Mouse (Mus musculus) G1E (cell line): Measurements from ENCODE around the gene Fmo5. TPM values are rescaled to one million over a fixed set of nuclear protein-coding genes. Genes with fewer than 3 reads are reported as not detected.

Experiments used
- ATAC-seq: 2 replicates; pipeline ENCODE4 v1.8.0; 2016; ENCODE audit warnings: mild to moderate bottlenecking; ENCODE audit not compliant: insufficient number of reproducible peaks, poor library complexity, low FRiP score, severe bottlenecking; ENCODE audit errors: extremely low read depth
- DNase-seq: peaks from one replicate; pipeline ENCODE4 v3.0.0; 2012; ENCODE audit warnings: low spot score
- H3K27me3 ChIP-seq: 2 replicates; pipeline ENCODE4 v1.6.1; 2012; ENCODE audit warnings: mild to moderate bottlenecking, low read length, inconsistent platforms; ENCODE audit not compliant: insufficient read depth
- H3K36me3 ChIP-seq: replicated peaks from 2 replicates; pipeline ENCODE3; 2012; ENCODE audit warnings: mild to moderate bottlenecking, inconsistent platforms
- H3K4me1 ChIP-seq: 2 replicates; pipeline ENCODE4 v1.6.1; 2012; ENCODE audit warnings: low read depth, low read length, inconsistent platforms, mixed read lengths; ENCODE audit not compliant: insufficient read depth
- H3K4me3 ChIP-seq: 2 replicates; pipeline ENCODE4 v1.5.1; 2012; ENCODE audit warnings: low read depth, mild to moderate bottlenecking, inconsistent platforms, low read length, moderate library complexity, mixed read lengths
- H3K9me3 ChIP-seq: replicated peaks from 2 replicates; pipeline ENCODE4 v1.6.1; 2012; ENCODE audit warnings: inconsistent platforms
- CTCF ChIP-seq: IDR thresholded peaks from 2 replicates; pipeline ENCODE4 v1.5.1; 2012; ENCODE audit warnings: low read depth, low read length, inconsistent platforms, mixed read lengths
- GATA1 ChIP-seq: IDR thresholded peaks from 2 replicates; pipeline ENCODE4 v1.6.1; 2012; ENCODE audit warnings: borderline replicate concordance, low read length, inconsistent platforms, mixed read lengths
- GATA2 ChIP-seq: IDR thresholded peaks from 2 replicates; pipeline ENCODE4 v1.6.1; 2012; ENCODE audit warnings: low read depth, low read length, inconsistent platforms, borderline replicate concordance
- POLR2AphosphoS5 ChIP-seq: IDR thresholded peaks from 2 replicates; pipeline ENCODE4 v1.6.1; 2012; ENCODE audit warnings: low read depth, low read length, inconsistent platforms; ENCODE audit not compliant: insufficient replicate concordance
- TAL1 ChIP-seq: conservative IDR thresholded peaks from 2 replicates; pipeline ENCODE4 v1.6.1; 2012; ENCODE audit warnings: low read depth, low read length, inconsistent platforms, mixed read lengths
- polyA plus RNA-seq: library from polyadenylated mRNA; stranded (reverse); fragments of >175 nt; gene quantifications from 2 replicates; pipeline ENCODE4 v1.2.3, GENCODE M21; 2012
- total RNA-seq, 2 experiments: library from RNA; stranded (forward) in 1 of 2; stranded (reverse) in 1 of 2; fragments of 200-1000 nt in 1 of 2; fragments of >200 nt in 1 of 2; fragmentation: Nextera tagmentation in 1 of 2; gene quantifications; 2 replicates each; pipeline ENCODE4 v1.2.3; 2014 to 2017

Gene Fmo5
- total and polyA plus RNA-seq, 3 experiments, result 0.25 to 7.4 (median 1.5) TPM

GRCm38 (mm10) chr3:97696866-97697265 is 68.3 kb downstream of the Fmo5 start:
- ATAC-seq (no peak), DNase-seq (no peak)
- no peaks in the 10 kb centered on the region for H3K9me3 ChIP-seq
- no peaks in the 10 kb centered on the region for H3K36me3 ChIP-seq
- no peak overlapping the region for H3K4me3 ChIP-seq
- H3K4me1 ChIP-seq, result no peaks in the 10 kb centered on the region
- H3K27me3 ChIP-seq, result peaks cover 5% of the 10 kb centered on the region; the same call in 1 of the 2 replicates
- TF ChIP-seq CTCF (no peak), GATA1 (no peak), POLR2AphosphoS5 (no peak), TAL1 (no peak)

DNA sequence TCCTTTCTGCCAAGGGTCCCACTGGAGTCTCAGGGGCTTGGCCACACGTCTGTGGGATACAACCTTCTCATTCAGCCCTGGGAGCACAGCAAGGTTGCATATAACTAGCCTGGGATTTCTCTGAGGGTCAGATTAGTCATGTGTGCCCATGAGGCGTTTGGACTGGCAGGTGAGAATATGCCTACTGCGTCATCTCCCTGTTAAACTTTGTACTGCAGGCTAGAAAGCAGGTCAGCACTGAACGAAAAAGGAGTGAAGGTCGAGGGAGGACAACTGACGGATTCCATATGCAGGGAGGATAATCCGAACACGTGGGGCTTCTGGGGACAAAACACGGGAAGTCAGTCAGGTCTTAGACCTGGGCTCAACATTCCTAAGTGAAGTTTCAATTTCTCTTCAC is 68.7 kb downstream of the Fmo5 start:
- peaks cover 5% of the 10 kb centered on the region; the same call in 1 of the 2 replicates for H3K27me3 ChIP-seq
- H3K4me3 ChIP-seq, result no peak overlapping the region
- no peaks in the 10 kb centered on the region for H3K9me3 ChIP-seq
- TF ChIP-seq POLR2AphosphoS5 (no peak), TAL1 (no peak), GATA2 (no peak), GATA1 (no peak), CTCF (no peak)
- ATAC-seq (no peak), DNase-seq (no peak)
- H3K4me1 ChIP-seq, result no peaks in the 10 kb centered on the region
- H3K36me3 ChIP-seq, result no peaks in the 10 kb centered on the region

DNA sequence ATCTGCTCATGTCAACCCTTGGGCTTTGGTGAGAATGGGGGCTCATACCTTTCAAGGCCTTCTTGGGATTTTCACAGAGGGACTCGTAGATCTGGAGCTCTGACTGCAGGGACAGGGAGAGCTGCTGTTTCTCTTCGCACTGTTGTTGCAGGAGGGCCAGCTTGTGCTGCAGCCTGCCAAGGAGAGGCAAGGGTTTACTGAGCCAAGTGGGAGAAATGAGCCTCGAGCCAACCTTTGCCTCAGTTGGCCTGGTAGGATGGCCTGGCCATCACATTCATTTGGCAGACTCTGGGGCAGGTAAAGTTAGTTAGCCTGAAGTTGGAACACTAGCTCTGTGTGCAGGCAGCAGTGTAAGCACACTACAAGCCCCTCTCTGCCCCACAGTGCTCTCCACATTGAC is 70.5 kb downstream of the Fmo5 start:
- DNase-seq (no peak), ATAC-seq (no peak)
- Histone ChIP-seq H3K4me1 (no peaks in the 10 kb centered on the region), H3K4me3 (no peak overlapping the region), H3K27me3 (peaks cover 5% of the 10 kb centered on the region; the same call in 1 of the 2 replicates), H3K9me3 (no peaks in the 10 kb centered on the region), H3K36me3 (no peaks in the 10 kb centered on the region)
- TF ChIP-seq TAL1 (no peak), GATA1 (no peak), GATA2 (no peak), POLR2AphosphoS5 (no peak), CTCF (no peak)

DNA sequence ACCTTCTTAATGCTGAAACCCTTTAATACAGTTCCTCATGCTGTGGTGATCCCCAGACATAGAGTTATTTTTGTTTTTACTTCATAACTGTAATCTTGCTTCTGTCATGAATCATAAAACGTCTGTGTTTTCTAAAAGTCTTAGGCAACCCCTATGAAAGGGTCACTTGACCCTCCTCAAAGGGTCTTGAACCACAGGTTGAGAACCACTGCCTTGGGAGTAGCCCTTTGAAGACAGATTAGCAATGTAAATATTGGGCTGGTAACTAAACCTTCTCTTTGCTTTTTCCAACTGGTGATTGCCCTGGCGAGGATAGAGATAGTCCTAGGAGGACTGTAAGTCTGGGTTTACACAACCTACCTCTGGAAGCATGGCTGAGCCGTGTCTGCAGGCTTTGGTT is 72.6 kb downstream of the Fmo5 start:
- DNase-seq (no peak), ATAC-seq (no peak)
- Histone ChIP-seq H3K9me3 (no peaks in the 10 kb centered on the region), H3K27me3 (peaks cover 5% of the 10 kb centered on the region; the same call in 1 of the 2 replicates), H3K4me3 (no peak overlapping the region), H3K36me3 (no peaks in the 10 kb centered on the region), H3K4me1 (no peaks in the 10 kb centered on the region)
- TF ChIP-seq CTCF, result no peak
- TF ChIP-seq TAL1, result no peak
- no peak for TF ChIP-seq POLR2AphosphoS5
- TF ChIP-seq GATA2, result no peak
- no peak for TF ChIP-seq GATA1

- Histone ChIP-seq H3K4me3 (no peak overlapping the region), H3K27me3 (peaks cover 2% of the 10 kb centered on the region; the same call in 1 of the 2 replicates), H3K9me3 (no peaks in the 10 kb centered on the region), H3K4me1 (no peaks in the 10 kb centered on the region), H3K36me3 (no peaks in the 10 kb centered on the region)
- no peak for TF ChIP-seq POLR2AphosphoS5
- TF ChIP-seq TAL1, result no peak
- no peak for TF ChIP-seq GATA1
- TF ChIP-seq GATA2, result no peak
- TF ChIP-seq CTCF, result no peak
- ATAC-seq (no peak), DNase-seq (no peak)
These were observed 74.0 kb downstream of the Fmo5 start for GRCm38 (mm10) chr3:97702448-97703080.

Other genes with a start within 250 kb of the Fmo5 start
- not detected in 2 replicates for gene Olfr1402, start 206.8 kb upstream of the Fmo5 start, total RNA-seq (2014; fragmentation: Nextera tagmentation)
- gene Olfr1402, start 206.8 kb upstream of the Fmo5 start, total RNA-seq (2017), result 0.11 TPM in 1 of 2 replicates, not detected in the other
- gene Olfr1402, start 206.8 kb upstream of the Fmo5 start, polyA plus RNA-seq, result not detected in 2 replicates
- gene Chd1l, start 18.6 kb upstream of the Fmo5 start, total RNA-seq (2014; fragmentation: Nextera tagmentation), result 11.3 and 16.3 TPM in 2 replicates
- gene Chd1l, start 18.6 kb upstream of the Fmo5 start, total RNA-seq (2017), result 26.9 TPM in 2 replicates
- gene Chd1l, start 18.6 kb upstream of the Fmo5 start, polyA plus RNA-seq, result 5.1 and 7.0 TPM in 2 replicates
- 5.9 and 10.2 TPM in 2 replicates for gene Prkab2, start 29.4 kb downstream of the Fmo5 start, total RNA-seq (2014; fragmentation: Nextera tagmentation)
- 4.8 and 5.0 TPM in 2 replicates for gene Prkab2, start 29.4 kb downstream of the Fmo5 start, total RNA-seq (2017)
- gene Prkab2, start 29.4 kb downstream of the Fmo5 start, polyA plus RNA-seq, result 1.3 and 1.8 TPM in 2 replicates
- not detected in 2 replicates for gene Gm17651, start 45.9 kb downstream of the Fmo5 start, total RNA-seq (2014; fragmentation: Nextera tagmentation)
- gene Gm17651, start 45.9 kb downstream of the Fmo5 start, total RNA-seq (2017), result not detected in 2 replicates
- not detected in 2 replicates for gene Gm17651, start 45.9 kb downstream of the Fmo5 start, polyA plus RNA-seq